Mouse (Mus musculus) heart, adult 8-10 months (tissue): ENCODE results near the gene Bcl2a1b. TPM values are rescaled to one million over a fixed set of nuclear protein-coding genes. Genes with fewer than 3 reads are reported as not detected.
"Not testable (repeated sequence)": the region's sequence is repeated elsewhere in the genome, so short reads cannot be mapped to it uniquely, and the experiment has no call there.

Experiments
- DNase-seq: peaks from one replicate; pipeline ENCODE4 v3.0.0; 2022; ENCODE audit warnings: low spot score
- total RNA-seq, 4 experiments: library from RNA; stranded (reverse); gene quantifications; 2 replicates each; pipeline ENCODE4 v1.2.4; 2022

Gene Bcl2a1b
- total RNA-seq, 4 experiments from 2014 or later = 0.52 to 2.9 TPM; not detected in 2

DNA sequence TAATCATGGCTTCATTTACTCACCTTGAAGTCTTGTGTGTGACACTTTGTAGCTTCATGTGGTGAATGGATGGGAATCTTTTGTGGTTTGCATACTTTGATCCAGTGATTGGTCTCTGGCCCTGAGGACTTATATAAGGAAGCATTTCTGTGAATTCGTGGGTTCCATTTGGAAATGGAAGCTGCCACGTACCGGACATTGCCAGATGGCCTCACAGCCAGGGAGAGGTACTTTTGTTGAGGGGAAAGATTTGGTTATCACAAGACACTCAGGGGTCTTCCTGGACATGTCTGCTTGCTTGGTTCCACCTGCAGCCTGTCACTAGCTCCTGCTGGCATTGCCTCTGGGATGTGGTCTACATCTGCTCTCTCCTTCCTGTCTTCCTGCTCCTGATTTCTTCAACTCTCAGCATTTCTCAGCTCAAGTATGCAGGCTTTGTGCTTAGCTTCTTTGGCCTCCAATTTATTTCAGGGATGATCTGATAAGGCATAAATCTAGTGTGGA, 41.6 kb downstream of the Bcl2a1b start:
- not testable (repeated sequence) for DNase-seq

DNA sequence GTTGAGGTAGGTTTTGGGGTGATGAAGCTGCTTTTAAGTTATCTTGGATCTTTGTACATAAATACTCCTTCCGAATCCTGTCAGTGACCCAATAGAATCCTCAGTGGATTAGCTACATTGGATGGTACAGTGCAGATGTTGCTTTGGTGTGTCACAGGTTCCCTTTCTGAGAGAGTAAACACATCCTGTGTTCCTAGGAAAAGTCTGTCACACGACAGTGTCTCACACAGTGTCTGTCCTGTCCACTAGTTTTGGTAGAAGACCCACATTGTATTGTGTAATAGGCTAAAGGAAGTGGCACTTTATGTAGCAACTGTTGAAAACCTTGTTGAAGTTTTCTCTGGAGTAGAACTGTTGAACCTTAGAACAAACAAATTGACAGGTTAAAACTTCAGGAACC, 54.4 kb downstream of the Bcl2a1b start:
- DNase-seq = no peak

DNA sequence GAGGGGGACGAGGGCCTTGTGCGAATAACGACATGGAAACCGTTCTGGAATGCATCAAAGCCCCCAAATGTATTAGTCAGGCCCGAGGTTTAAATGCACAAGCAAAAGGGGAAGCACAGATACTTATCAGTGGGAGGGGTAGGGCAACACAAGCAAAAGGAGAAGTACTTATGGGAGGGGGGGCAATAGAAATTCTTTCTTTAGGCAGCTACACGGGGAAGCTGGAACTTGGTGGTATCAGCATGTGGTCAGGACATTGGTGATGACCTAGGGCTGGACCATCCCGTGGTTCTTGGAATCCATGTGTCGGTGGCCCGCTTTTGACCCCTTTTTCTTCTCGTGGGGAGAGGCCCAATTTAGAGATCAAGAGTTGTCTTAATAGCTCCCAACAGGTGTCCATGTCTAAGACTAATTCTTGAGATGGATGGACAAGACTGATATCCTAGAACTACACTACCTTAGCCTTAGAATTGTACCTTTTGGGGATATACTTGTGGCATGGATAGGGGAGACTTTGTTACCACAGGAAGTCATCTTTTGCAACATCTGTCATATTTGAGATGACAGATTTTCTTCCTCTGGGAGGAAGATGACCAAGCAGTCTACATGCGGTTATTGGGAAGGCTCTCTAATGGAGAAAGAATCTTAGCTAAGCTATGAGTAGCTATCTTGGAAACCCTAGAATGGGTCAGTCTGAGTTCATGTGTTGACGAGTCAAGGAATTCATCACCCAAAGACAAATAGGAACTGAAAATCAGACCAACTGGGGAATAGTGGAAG, 57.7 kb downstream of the Bcl2a1b start:
- DNase-seq = no peak

Other genes with a start within 250 kb of the Bcl2a1b start
- 1 to 10 TPM in 1 of 4 experiments, under 1 TPM in 1, not detected in 2; 0.44 to 1.2 TPM for gene Bcl2a1a, start 242.3 kb upstream of the Bcl2a1b start, total RNA-seq
- gene Trim43b, start 106.4 kb upstream of the Bcl2a1b start, total RNA-seq = under 1 TPM in 2 of 4 experiments, not detected in 2; 0.16 to 0.20 TPM
- gene Gm29094, start 170 bp downstream of the Bcl2a1b start, total RNA-seq = 1 to 10 TPM in 1 of 4 experiments, under 1 TPM in 1, not detected in 2; 0.44 to 2.5 TPM
- gene Mthfs, start 11.5 kb downstream of the Bcl2a1b start, total RNA-seq = 10 to 100 TPM; 14.6 to 25.6 (median 19.5) TPM